Mouse (Mus musculus) kidney, embryonic 15.5 days (tissue): ENCODE data around the gene Mon1b. TPM values are rescaled to one million over a fixed set of nuclear protein-coding genes. Genes with fewer than 3 reads are reported as not detected.

ENCODE experiments used
- ATAC-seq: fragments of 200-750 bp; cut with Nextera tagmentation; replicated peaks from 2 replicates; pipeline ENCODE4 v1.8.0; 2017; ENCODE audit warnings: moderate TSS enrichment; ENCODE audit not compliant: low FRiP score
- H3K27ac ChIP-seq: fragments of 300-500 bp; sonication (generic); 2 replicates; pipeline ENCODE4 v1.5.1; 2015; ENCODE audit warnings: mild to moderate bottlenecking, inconsistent platforms
- H3K27me3 ChIP-seq: fragments of 300-500 bp; sonication (generic); 2 replicates; pipeline ENCODE4 v1.6.1; 2015; ENCODE audit warnings: inconsistent platforms
- H3K36me3 ChIP-seq: fragments of 300-500 bp; sonication (generic); 2 replicates; pipeline ENCODE4 v1.6.1; 2015; ENCODE audit warnings: inconsistent platforms
- H3K4me1 ChIP-seq: fragments of 300-500 bp; sonication (generic); 2 replicates; pipeline ENCODE4 v1.6.1; 2015; ENCODE audit warnings: inconsistent platforms
- H3K4me2 ChIP-seq: fragments of 300-500 bp; sonication (generic); 2 replicates; pipeline ENCODE4 v1.6.1; 2015; ENCODE audit warnings: moderate library complexity, mild to moderate bottlenecking, inconsistent platforms
- H3K4me3 ChIP-seq: fragments of 300-500 bp; sonication (generic); replicated peaks from 2 replicates; pipeline ENCODE4 v1.5.1; 2015; ENCODE audit warnings: mild to moderate bottlenecking, inconsistent platforms
- H3K9ac ChIP-seq: fragments of 300-500 bp; sonication (generic); 2 replicates; pipeline ENCODE4 v1.6.1; 2015; ENCODE audit warnings: mild to moderate bottlenecking, inconsistent platforms
- H3K9me3 ChIP-seq: fragments of 300-500 bp; sonication (generic); replicated peaks from 2 replicates; pipeline ENCODE4 v1.6.1; 2016; ENCODE audit warnings: inconsistent platforms
- WGBS: fragments of 180-500 bp; shearing (Covaris S2); methylation state at CpG from one replicate; pipeline ENCODE4 v1.1.7; 2015; ENCODE audit warnings: mixed read lengths; 5-methylcytosine and 5-hydroxymethylcytosine counted together
- polyA plus RNA-seq: library from polyadenylated mRNA; unstranded; fragments of >200 nt; fragmentation: Nextera tagmentation; extraction: Ambion mirVana; gene quantifications from 2 replicates; pipeline ENCODE4 v1.2.1, GENCODE M21; 2015

The Mon1b gene
- polyA plus RNA-seq, 1 experiment from 2014 or later, result 8.4 TPM

DNA sequence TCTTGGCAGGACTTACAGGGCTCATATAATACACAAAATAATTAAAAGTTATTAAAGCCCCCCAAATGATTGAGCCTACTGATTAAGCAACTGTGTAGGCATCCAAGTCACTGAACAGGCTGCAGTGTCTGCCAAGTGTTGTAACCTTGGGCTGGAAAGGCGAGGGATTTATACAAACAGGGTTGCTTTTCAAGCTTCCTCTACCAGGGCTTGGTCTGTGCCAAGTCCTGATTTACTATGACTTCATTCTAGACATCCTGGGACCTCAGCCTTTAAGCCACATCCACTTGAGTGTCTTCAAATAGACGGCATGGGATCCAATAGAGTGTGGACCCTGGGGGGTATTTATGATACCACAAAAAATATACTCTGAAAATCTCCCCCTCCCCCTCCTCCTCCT is 39.9 kb downstream of the Mon1b start:
- no peak for ATAC-seq
- no peak overlapping the region for H3K27ac ChIP-seq
- no peaks in the 10 kb centered on the region for H3K4me1 ChIP-seq
- no peak overlapping the region for H3K4me3 ChIP-seq
- H3K36me3 ChIP-seq, result no peaks in the 10 kb centered on the region
- no peaks in the 10 kb centered on the region for H3K9me3 ChIP-seq
- H3K27me3 ChIP-seq, result no peaks in the 10 kb centered on the region
- no peak overlapping the region for H3K4me2 ChIP-seq
- 73% methylated on average over 2 of the region's 2 CpGs for WGBS
- H3K9ac ChIP-seq, result no peak overlapping the region

DNA sequence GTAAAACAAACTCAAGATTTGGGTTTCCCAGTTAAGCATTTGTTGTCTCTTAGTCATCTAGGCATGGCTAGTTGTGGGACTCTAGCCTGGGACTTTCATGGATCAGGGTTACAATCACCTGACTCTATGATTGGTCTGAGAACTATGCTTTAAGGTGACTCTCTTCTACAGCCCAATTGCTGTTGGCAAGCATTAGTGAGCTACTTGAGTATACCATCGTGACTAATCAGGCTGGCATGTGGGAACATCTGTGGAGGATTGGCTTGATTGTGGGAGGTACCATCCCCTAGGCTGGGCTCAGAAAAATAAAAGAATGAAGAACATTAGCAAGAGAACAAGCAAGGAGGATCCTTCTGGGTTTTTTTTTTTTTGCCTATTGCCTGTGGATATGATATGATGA is 41.4 kb downstream of the Mon1b start:
- WGBS, result 87% methylated on average over 1 of the region's 1 CpGs
- no peak for ATAC-seq
- Histone ChIP-seq H3K27me3 (no peaks in the 10 kb centered on the region), H3K27ac (no peak overlapping the region), H3K9me3 (no peaks in the 10 kb centered on the region), H3K4me1 (no peaks in the 10 kb centered on the region), H3K4me2 (no peak overlapping the region), H3K36me3 (no peaks in the 10 kb centered on the region), H3K9ac (no peak overlapping the region), H3K4me3 (no peak overlapping the region)

DNA sequence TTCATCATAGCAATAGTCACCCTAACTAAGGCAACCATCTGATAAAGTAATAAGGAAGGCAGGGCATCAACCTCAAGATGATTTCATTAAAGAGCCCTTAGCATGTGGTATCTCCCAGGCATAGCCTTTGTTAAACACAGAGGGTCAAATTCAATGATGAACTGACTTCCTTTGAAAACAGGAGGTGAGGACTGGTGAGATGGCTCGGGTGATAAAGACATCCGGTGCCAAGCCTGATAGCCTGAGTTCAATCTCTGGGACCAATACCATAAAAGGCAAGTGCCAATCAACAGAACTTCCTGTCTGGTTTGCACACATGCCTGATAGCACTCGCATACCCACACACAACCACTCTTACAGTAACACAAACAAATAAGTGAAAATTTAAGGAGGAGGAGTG is 44.0 kb downstream of the Mon1b start:
- Histone ChIP-seq H3K9me3 (no peaks in the 10 kb centered on the region), H3K4me3 (no peak overlapping the region), H3K36me3 (no peaks in the 10 kb centered on the region), H3K4me1 (no peaks in the 10 kb centered on the region), H3K27me3 (no peaks in the 10 kb centered on the region), H3K27ac (no peak overlapping the region), H3K4me2 (no peak overlapping the region), H3K9ac (no peak overlapping the region)
- WGBS, result 59% methylated on average over 3 of the region's 3 CpGs
- no peak for ATAC-seq

DNA sequence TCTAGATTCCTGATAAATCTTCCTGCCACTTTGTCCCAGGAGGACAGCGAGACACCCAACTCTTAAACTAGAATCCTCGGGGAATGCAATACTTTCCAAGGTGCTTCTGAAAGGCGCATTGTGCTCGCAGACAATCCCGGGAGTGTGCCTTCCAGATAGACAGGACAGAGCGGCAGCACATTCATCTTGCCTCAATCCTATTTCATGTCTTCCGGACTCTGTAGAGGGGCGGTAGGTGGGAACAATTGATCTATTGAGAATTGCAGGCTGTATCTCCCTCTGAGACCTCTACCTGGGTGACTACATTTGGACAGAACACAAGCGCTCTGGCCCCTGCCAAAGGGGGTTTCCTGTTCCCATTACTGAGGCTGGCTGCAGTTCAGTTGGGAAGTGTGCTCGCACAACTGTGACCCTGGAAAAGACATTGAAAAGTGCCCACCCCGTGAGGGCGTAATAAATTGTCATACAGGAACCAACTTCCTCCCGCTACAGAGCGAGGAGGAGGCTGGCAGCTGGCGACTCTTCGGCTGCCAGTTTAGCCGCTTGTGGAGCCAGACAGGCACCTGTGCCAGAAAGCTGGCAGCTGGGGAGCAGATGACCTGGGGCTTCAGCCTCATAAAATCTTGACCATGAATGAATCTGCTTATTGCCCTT is 52.6 kb downstream of the Mon1b start:
- ATAC-seq, result no peak; the same call in 1 of the 2 replicates
- Histone ChIP-seq H3K27ac (no peak overlapping the region), H3K9me3 (no peaks in the 10 kb centered on the region), H3K4me2 (peak overlapping the region; percentile 32; the same call in 1 of the 2 replicates), H3K4me1 (peaks cover 18% of the 10 kb centered on the region), H3K9ac (no peak overlapping the region), H3K4me3 (no peak overlapping the region), H3K27me3 (no peaks in the 10 kb centered on the region), H3K36me3 (no peaks in the 10 kb centered on the region)
- 53% methylated on average over 17 of the region's 17 CpGs for WGBS

DNA sequence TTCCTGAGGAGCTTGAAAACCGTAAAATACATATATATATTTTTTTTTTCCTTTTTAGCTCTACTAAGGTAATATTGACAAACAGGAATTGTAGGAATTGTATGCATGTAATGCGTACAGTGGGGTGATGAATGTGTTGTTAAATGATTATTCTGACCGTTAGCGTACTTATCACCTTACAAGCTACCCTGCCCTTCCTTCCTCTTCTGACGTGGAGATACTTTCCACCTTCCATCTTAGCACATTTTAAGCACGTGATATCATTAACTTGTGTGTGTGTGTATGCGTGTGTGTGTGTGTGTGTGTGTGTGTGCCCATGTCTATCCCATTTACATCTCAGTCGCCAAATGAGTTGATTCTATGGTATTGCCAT is 53.1 kb downstream of the Mon1b start:
- no peaks in the 10 kb centered on the region for H3K27me3 ChIP-seq
- no peak overlapping the region for H3K4me3 ChIP-seq
- 0 out of 2 replicates have a peak overlapping the region, but pooled peaks have one; percentile 32 for H3K4me2 ChIP-seq
- no peak for ATAC-seq
- no peak overlapping the region for H3K9ac ChIP-seq
- H3K4me1 ChIP-seq, result peaks cover 18% of the 10 kb centered on the region
- WGBS, result 68% methylated on average over 8 of the region's 8 CpGs
- H3K27ac ChIP-seq, result no peak overlapping the region
- no peaks in the 10 kb centered on the region for H3K36me3 ChIP-seq
- no peaks in the 10 kb centered on the region for H3K9me3 ChIP-seq

DNA sequence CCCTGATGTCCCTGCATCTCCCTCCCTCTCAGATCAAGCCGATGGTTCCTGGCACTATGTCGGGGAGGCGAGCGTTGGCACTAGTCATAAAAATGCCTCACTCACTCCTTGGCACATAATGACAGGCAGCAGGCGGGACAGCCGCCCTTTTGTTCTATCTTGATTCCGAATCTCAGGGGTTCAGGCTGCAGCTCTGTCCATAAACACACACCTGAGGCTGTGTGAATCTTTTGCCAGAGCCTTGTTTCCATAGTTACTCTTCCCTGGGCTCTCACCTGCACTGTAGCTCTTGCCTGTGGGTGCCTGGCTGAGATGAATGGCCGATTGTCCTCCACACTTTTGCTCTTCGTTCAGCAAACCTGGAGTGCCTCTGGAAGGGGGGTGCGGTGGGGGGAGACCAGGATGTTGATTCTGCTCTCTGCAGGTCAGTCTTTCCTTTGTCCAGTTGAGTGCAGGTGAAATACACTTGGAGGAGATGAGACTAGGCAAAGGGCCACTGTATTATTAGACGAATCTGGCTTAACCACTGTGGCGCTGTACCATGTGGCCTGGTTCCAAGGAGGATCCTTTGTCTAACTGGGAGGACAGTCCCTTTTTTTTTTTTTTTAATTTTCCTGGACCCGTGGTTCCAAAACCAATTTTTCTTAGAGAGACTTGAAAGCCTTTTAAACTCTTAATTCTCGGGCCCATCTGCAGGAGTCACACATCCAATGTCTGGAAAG is 56.4 kb downstream of the Mon1b start:
- no peak overlapping the region for H3K9ac ChIP-seq
- no peaks in the 10 kb centered on the region for H3K9me3 ChIP-seq
- no peak for ATAC-seq
- WGBS, result 52% methylated on average over 14 of the region's 14 CpGs
- H3K36me3 ChIP-seq, result no peaks in the 10 kb centered on the region
- no peaks in the 10 kb centered on the region for H3K27me3 ChIP-seq
- no peak overlapping the region for H3K4me3 ChIP-seq
- no peak overlapping the region for H3K4me2 ChIP-seq
- no peak overlapping the region for H3K27ac ChIP-seq
- H3K4me1 ChIP-seq, result peaks cover 18% of the 10 kb centered on the region

Other genes with a start within 250 kb of the Mon1b start
- gene Syce1l, start 7.6 kb downstream of the Mon1b start, polyA plus RNA-seq, result not detected in 2 replicates
- gene Adamts18, start 213.2 kb downstream of the Mon1b start, polyA plus RNA-seq, result 2.7 and 3.9 TPM in 2 replicates